11 mouse cellular contexts compared by ENCODE assay signal in the genomic region with DNA sequence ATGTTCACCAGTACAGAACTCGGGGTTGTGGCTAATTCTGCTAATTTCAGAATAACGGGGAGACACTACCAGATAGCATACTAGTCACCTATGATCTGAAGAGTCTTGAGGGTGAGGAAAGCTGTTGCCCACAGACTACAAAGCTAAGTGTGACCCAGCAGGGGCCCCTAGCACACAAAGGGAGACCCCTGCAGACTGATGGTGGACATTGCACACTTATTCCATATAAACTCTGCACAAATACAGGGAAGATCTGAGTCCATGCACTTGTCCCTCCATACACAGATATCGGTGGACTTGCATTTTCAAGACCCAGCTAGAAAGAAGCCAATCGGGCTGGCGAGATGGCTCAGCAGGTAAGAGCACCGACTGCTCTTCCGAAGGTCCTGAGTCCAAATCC. TPM values are rescaled to one million over a fixed set of nuclear protein-coding genes. Genes with fewer than 3 reads are reported as not detected.
DNase-seq lines count a peak whose midpoint lies in the region; ATAC-seq lines count a peak whose summit lies in the region.
"Had no signal": no experiment of that assay in that cellular context is flagged by ENCODE, and none has a peak within 500 bp of the region (broad histone marks: within the 10 kb centered on the region; RNA-seq: fewer than 3 reads in every experiment).

No protein-coding gene starts in this region.

- H3K4me3 ChIP-seq in intestine, embryonic 14.5 days (ENCODE audit: low read depth, low read length), result no peak overlapping the region
- H3K4me3 ChIP-seq in intestine, embryonic 16.5 days (ENCODE audit: low read length), result no peak overlapping the region
- H3K4me3 ChIP-seq: limb, embryonic 15.5 days; megakaryocyte, embryonic 14.5 days had no signal

- H3K4me1 ChIP-seq in intestine, embryonic 14.5 days (replicated peaks; ENCODE audit: control insufficient read depth, insufficient read depth, low read length), result peaks cover 5% of the 10 kb centered on the region; the same call in 1 of the 2 replicates
- H3K4me1 ChIP-seq in intestine, embryonic 16.5 days (ENCODE audit: control insufficient read depth, insufficient read depth, low read length), result no peaks in the 10 kb centered on the region

- no peaks in the 10 kb centered on the region for H3K27me3 ChIP-seq in intestine, embryonic 14.5 days (replicated peaks; ENCODE audit: control insufficient read depth, insufficient read depth, low read length)
- H3K27me3 ChIP-seq in intestine, embryonic 16.5 days (replicated peaks; ENCODE audit: control insufficient read depth, insufficient read depth, low read length), result no peaks in the 10 kb centered on the region
- H3K27me3 ChIP-seq: limb, embryonic 15.5 days; megakaryocyte, embryonic 14.5 days had no signal

- H3K4me2 ChIP-seq in intestine, embryonic 14.5 days (ENCODE audit: low read length), result no peak overlapping the region
- H3K4me2 ChIP-seq in intestine, embryonic 16.5 days (ENCODE audit: low read depth, low read length), result no peak overlapping the region
- H3K4me2 ChIP-seq: limb, embryonic 15.5 days had no signal

- no peaks in the 10 kb centered on the region for H3K9me3 ChIP-seq in intestine, embryonic 14.5 days (ENCODE audit: control insufficient read depth, low read length)
- H3K9me3 ChIP-seq in intestine, embryonic 16.5 days (ENCODE audit: control insufficient read depth, low read length), result no peaks in the 10 kb centered on the region
- H3K9me3 ChIP-seq: limb, embryonic 15.5 days; megakaryocyte, embryonic 14.5 days had no signal

- peak; percentile 44 for DNase-seq in intestine, embryonic 14.5 days (ENCODE audit: low spot score)
- peak; percentile 16 for DNase-seq in lung, postnatal 10 days
- no peak for DNase-seq in lung, postnatal 36 days
- peak; percentile 56 for DNase-seq in R1 (ENCODE audit: low read depth, low spot score)
- no peak for DNase-seq in ovary, postnatal 36 days (ENCODE audit: low spot score)
- no peak for DNase-seq in adrenal gland, postnatal 10 days
- DNase-seq: right cerebral cortex, postnatal 4 days; thymus, postnatal 14 days had no signal

- H3K36me3 ChIP-seq in intestine, embryonic 14.5 days (ENCODE audit: control insufficient read depth, insufficient read depth, low read length), result peaks cover 19% of the 10 kb centered on the region
- H3K36me3 ChIP-seq in intestine, embryonic 16.5 days (ENCODE audit: control insufficient read depth, insufficient read depth, low read length), result no peaks in the 10 kb centered on the region

- no peak overlapping the region for H3K9ac ChIP-seq in intestine, embryonic 14.5 days (ENCODE audit: low read length)
- no peak overlapping the region for H3K9ac ChIP-seq in intestine, embryonic 16.5 days (ENCODE audit: low read depth, low read length)
- H3K9ac ChIP-seq: limb, embryonic 15.5 days had no signal

- H3K27ac ChIP-seq in intestine, embryonic 14.5 days (ENCODE audit: low read depth), result no peak overlapping the region
- H3K27ac ChIP-seq in intestine, embryonic 16.5 days (ENCODE audit: low read length), result no peak overlapping the region
- H3K27ac ChIP-seq: limb, embryonic 15.5 days had no signal

- 93% methylated on average over 7 of the region's 7 CpGs for WGBS in intestine, embryonic 14.5 days
- 92% methylated on average over 7 of the region's 7 CpGs for WGBS in intestine, embryonic 16.5 days

- no peak for ATAC-seq in intestine, embryonic 14.5 days (replicated peaks; ENCODE audit: low FRiP score, low TSS enrichment, low read depth)
- no peak for ATAC-seq in intestine, embryonic 16.5 days

RNA-seq across cellular contexts. Expression of a gene that starts 7.6 kb away (rescaled TPM):
- polyA plus RNA-seq in intestine, embryonic 14.5 days (2014; fragmentation: Nextera tagmentation; extraction: Ambion mirVana), result 40.3 and 44.2 TPM in 2 replicates
- 36.5 and 36.9 TPM in 2 replicates for polyA plus RNA-seq in intestine, embryonic 16.5 days (2015; fragmentation: Nextera tagmentation; extraction: Ambion mirVana)
- 10 to 100 TPM; 27.7 to 36.3 TPM for total RNA-seq in adrenal gland, postnatal 10 days (2021)

RNA-seq across cellular contexts. Expression of a gene that starts 36.5 kb away (rescaled TPM):
- polyA plus RNA-seq in intestine, embryonic 14.5 days (2014; fragmentation: Nextera tagmentation; extraction: Ambion mirVana), result 1.6 and 2.1 TPM in 2 replicates
- 1.4 and 1.7 TPM in 2 replicates for polyA plus RNA-seq in intestine, embryonic 16.5 days (2015; fragmentation: Nextera tagmentation; extraction: Ambion mirVana)
- total RNA-seq in adrenal gland, postnatal 10 days (2021), result 1 to 10 TPM; 2.6 to 3.8 TPM

RNA-seq across cellular contexts. Expression of a gene that starts 52.2 kb away (rescaled TPM):
- polyA plus RNA-seq in intestine, embryonic 14.5 days (2014; fragmentation: Nextera tagmentation; extraction: Ambion mirVana), result 11.4 and 13.1 TPM in 2 replicates
- 6.2 and 6.3 TPM in 2 replicates for polyA plus RNA-seq in intestine, embryonic 16.5 days (2015; fragmentation: Nextera tagmentation; extraction: Ambion mirVana)
- total RNA-seq in adrenal gland, postnatal 10 days (2021), result 10 to 100 TPM; 18.6 to 25.2 TPM

Comparison
In these comparisons a context has a peak if more than half of its experiments do, and no peak if none do; other contexts are left out.
1. DNase-seq: peak in intestine, embryonic 14.5 days (single experiment), lung, postnatal 10 days (single experiment) and R1 (single experiment); none in lung, postnatal 36 days (single experiment), ovary, postnatal 36 days (single experiment) and adrenal gland, postnatal 10 days (single experiment).